Mouse (Mus musculus) testis, postnatal 10 days (tissue): ENCODE results near the gene Ttc41.

ENCODE experiments used
- DNase-seq: peaks from one replicate; pipeline ENCODE4 v3.0.0; 2021; ENCODE audit warnings: low spot score

Ttc41 gene

DNA sequence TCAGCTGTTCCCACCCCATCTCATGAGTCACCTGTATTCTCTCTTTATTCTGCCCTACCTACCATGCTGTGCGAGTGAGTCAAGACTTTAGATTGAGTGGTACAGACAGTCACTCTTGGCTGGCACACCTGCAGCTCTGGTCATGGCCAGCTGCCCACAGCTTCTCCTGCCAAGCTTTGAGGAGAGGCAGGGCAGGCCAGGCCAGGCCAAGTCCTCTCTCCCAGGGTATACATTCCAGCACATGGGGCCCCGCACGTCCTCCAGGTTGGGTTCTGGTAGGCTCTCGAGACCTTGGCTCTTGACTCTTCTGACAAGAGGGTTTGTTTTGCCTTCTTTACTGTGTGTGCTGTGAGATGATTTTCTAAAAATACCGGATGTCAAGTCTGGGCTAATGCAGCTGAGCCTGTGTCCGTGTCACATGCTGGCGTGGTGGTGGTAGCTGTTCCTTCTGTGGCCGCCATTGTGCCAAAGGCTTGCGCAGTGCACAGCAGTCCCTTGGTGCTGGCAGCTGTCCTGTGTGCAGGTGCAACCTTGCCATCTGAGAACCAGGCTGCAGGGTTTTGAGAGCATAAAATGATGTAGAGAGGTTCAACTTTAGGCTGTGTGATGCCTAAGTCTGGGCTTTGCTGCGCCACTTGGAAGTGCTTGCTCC, 120.4 kb downstream of the Ttc41 start:
- DNase-seq = no peak
